Mouse (Mus musculus): ENCODE results near the gene Metap1d. TPM values are rescaled to one million over a fixed set of nuclear protein-coding genes. Genes with fewer than 3 reads are reported as not detected.

The Metap1d gene
- total RNA-seq, 2 experiments from 2014 or later = 40.3 to 44.0 TPM

- intact Hi-C loops (cut with DNase I) = no loop called here
- no peak for DNase-seq
Measured at GRCm38 (mm10) chr2:71471094-71471493, 18.0 kb downstream of the Metap1d start.

- intact Hi-C loops (cut with DNase I) = no loop called here
- no peak for DNase-seq
Measured at GRCm38 (mm10) chr2:71473830-71474229, 20.8 kb downstream of the Metap1d start.

GRCm38 (mm10) chr2:71474345-71474744 lies 21.3 kb downstream of the Metap1d start:
- DNase-seq = no peak
- intact Hi-C loops (cut with DNase I) = no loop called here

GRCm38 (mm10) chr2:71475311-71475710 lies 22.2 kb downstream of the Metap1d start:
- DNase-seq = no peak
- intact Hi-C loops (cut with DNase I) = no loop called here

GRCm38 (mm10) chr2:71475760-71476159 lies 22.7 kb downstream of the Metap1d start:
- intact Hi-C loops (cut with DNase I) = no loop called here
- no peak for DNase-seq

GRCm38 (mm10) chr2:71477787-71478186 lies 24.7 kb downstream of the Metap1d start:
- DNase-seq = no peak

GRCm38 (mm10) chr2:71479917-71480316 lies 26.8 kb downstream of the Metap1d start:
- no peak for DNase-seq
- intact Hi-C loops (cut with DNase I) = no loop called here

More at GRCm38 (mm10) chr2:71477787-71478186, 24.7 kb downstream of the Metap1d start:
- intact Hi-C loops (cut with DNase I) = no loop called here

GRCm38 (mm10) chr2:71481825-71482224 lies 28.7 kb downstream of the Metap1d start:
- intact Hi-C loops (cut with DNase I) = no loop called here
- DNase-seq = no peak

GRCm38 (mm10) chr2:71483046-71483716 lies 30.1 kb downstream of the Metap1d start:
- intact Hi-C loops (cut with DNase I) = no loop called here
- no peak for DNase-seq

GRCm38 (mm10) chr2:71483717-71484066 lies 30.6 kb downstream of the Metap1d start:
- DNase-seq = no peak
- intact Hi-C loops (cut with DNase I) = no loop called here

- intact Hi-C loops (cut with DNase I) = no loop called here
- DNase-seq = no peak
Measured at GRCm38 (mm10) chr2:71491295-71491694, 38.2 kb downstream of the Metap1d start.

- no peak for DNase-seq
- intact Hi-C loops (cut with DNase I) = no loop called here
Measured at GRCm38 (mm10) chr2:71493161-71493683, 40.1 kb downstream of the Metap1d start.

GRCm38 (mm10) chr2:71494503-71494902 lies 41.4 kb downstream of the Metap1d start:
- intact Hi-C loops (cut with DNase I) = no loop called here

GRCm38 (mm10) chr2:71494971-71495370 lies 41.9 kb downstream of the Metap1d start:
- DNase-seq = no peak
- intact Hi-C loops (cut with DNase I) = no loop called here

More at GRCm38 (mm10) chr2:71494503-71494902, 41.4 kb downstream of the Metap1d start:
- no peak for DNase-seq

GRCm38 (mm10) chr2:71497175-71497574 lies 44.1 kb downstream of the Metap1d start:
- intact Hi-C loops (cut with DNase I) = no loop called here
- DNase-seq = peak in 1 of 2 experiments; percentile 8

GRCm38 (mm10) chr2:71499276-71500230 lies 46.5 kb downstream of the Metap1d start:
- DNase-seq = no peak
- intact Hi-C loops (cut with DNase I) = no loop called here

GRCm38 (mm10) chr2:71504852-71505251 lies 51.8 kb downstream of the Metap1d start:
- intact Hi-C loops (cut with DNase I) = no loop called here
- no peak for DNase-seq

GRCm38 (mm10) chr2:71511209-71511608 lies 58.1 kb downstream of the Metap1d start:
- no peak for DNase-seq
- intact Hi-C loops (cut with DNase I) = no loop called here

- intact Hi-C loops (cut with DNase I) = no loop called here
- no peak for DNase-seq
Measured at GRCm38 (mm10) chr2:71512326-71512725, 59.2 kb downstream of the Metap1d start.

GRCm38 (mm10) chr2:71516995-71517394 lies 63.9 kb downstream of the Metap1d start:
- DNase-seq = no peak
- intact Hi-C loops (cut with DNase I) = no loop called here

- DNase-seq = no peak
- intact Hi-C loops (cut with DNase I) = no loop called here
Measured at GRCm38 (mm10) chr2:71517466-71518099, 64.5 kb downstream of the Metap1d start.

Measured in heart, postnatal 14 days (tissue).